Mouse (Mus musculus) liver, embryonic 14.5 days (tissue): ENCODE measurements around the gene Ppp1r37.
"Not testable (repeated sequence)": the region's sequence is repeated elsewhere in the genome, so short reads cannot be mapped to it uniquely, and the experiment has no call there.

Source experiments
- CTCF ChIP-seq: IDR thresholded peaks from 2 replicates; pipeline ENCODE4 v1.5.1; 2016; ENCODE audit warnings: antibody characterized with exemption, low read depth, control low read depth
- EP300 ChIP-seq: IDR thresholded peaks from 2 replicates; pipeline ENCODE4 v1.6.1; 2016; ENCODE audit warnings: antibody characterized with exemption, low read depth

- not testable (repeated sequence) for TF ChIP-seq EP300, CTCF
These were observed 50.9 kb downstream of the Ppp1r37 start for GRCm38 (mm10) chr7:19511934-19512333.
